ENCODE assay signal across 9 mouse cellular contexts in the genomic region with DNA sequence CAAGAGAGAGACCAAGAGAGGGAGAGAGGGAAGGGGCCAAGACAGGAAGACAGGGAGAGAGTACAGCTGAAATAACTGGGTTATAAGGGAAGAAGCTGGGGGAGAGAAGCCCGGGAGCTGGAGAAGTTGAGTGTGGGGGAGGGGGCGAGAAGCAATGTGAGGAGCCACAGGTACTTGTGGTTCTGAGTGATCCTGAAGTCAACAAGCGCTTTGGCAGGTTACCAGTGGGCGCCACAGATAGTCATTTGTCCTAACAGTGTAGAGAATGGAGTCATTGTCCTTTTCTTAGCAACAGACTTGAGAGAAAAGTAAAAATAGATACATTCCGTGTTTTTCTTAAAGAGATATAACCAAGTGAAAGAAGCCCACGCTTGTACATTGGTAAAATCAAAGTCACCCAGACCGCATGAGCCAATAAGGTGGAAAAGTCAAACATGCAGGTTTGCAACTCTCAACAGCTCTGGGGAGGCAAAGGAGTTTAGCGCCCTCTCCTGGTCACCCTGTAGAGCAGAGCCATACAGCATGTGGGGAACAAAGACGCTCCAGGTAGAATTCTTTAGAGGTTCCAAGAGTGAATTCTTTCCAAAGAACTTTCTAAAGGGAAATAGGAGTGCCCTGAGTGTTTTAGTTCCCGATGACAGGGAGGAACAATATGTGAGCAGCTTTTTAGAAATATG. TPM values are rescaled to one million over a fixed set of nuclear protein-coding genes. Genes with fewer than 3 reads are reported as not detected.
DNase-seq lines count a peak whose midpoint lies in the region; ATAC-seq and TF ChIP-seq lines count a peak whose summit lies in the region.
"Had no signal": no experiment of that assay in that cellular context is flagged by ENCODE, and none has a peak within 500 bp of the region (broad histone marks: within the 10 kb centered on the region; RNA-seq: fewer than 3 reads in every experiment).

No protein-coding gene starts in this region.

- DNase-seq in kidney, adult 18-20 months = peak; percentile 38
- peak; percentile 76 for DNase-seq in ZHBTc4 (ENCODE audit: low read depth, low spot score)
- DNase-seq in embryo, embryonic 11 days = peak; percentile 74
- DNase-seq in heart, postnatal 4 days = peak; percentile 69
- peak; percentile 40 to 57 for DNase-seq in left cerebral cortex, postnatal 25 days (ENCODE audit: low spot score in 2 of 2)
- peak; percentile 72 for DNase-seq in thymus, postnatal 14 days

- no peak for ATAC-seq in kidney, embryonic 15.5 days (replicated peaks; ENCODE audit: low FRiP score)

- intact Hi-C loops in left cerebral cortex, postnatal 25 days (cut with DNase I) = loop anchor here (5.0 kb wide), 2 partner anchors 59 to 74 kb away; a partner anchor contains a TSS

- no peaks in the 10 kb centered on the region for H3K27me3 ChIP-seq in kidney, embryonic 15.5 days
- H3K27me3 ChIP-seq: hindbrain, embryonic 15.5 days had no signal

- 62% methylated on average over 10 of the region's 10 CpGs for WGBS in kidney, embryonic 15.5 days
- 24% methylated on average over 10 of the region's 10 CpGs for WGBS in olfactory bulb, adult 2 months

- no peak overlapping the region for H3K9ac ChIP-seq in kidney, embryonic 15.5 days
- H3K9ac ChIP-seq: hindbrain, embryonic 15.5 days had no signal

- no peaks in the 10 kb centered on the region for H3K36me3 ChIP-seq in kidney, embryonic 15.5 days
- H3K36me3 ChIP-seq: hindbrain, embryonic 15.5 days had no signal

- TF ChIP-seq CTCF in olfactory bulb, adult 2 months (IDR thresholded peaks at IDR 0.05; ENCODE audit: insufficient read depth, low read depth, low read length) = 0 out of 2 replicates have a peak, but pooled peaks have one; percentile 49

- H3K4me1 ChIP-seq in kidney, embryonic 15.5 days = no peaks in the 10 kb centered on the region
- H3K4me1 ChIP-seq in olfactory bulb, adult 2 months (ENCODE audit: control insufficient read depth, insufficient read depth, low read length) = peaks cover 6% of the 10 kb centered on the region
- H3K4me1 ChIP-seq: hindbrain, embryonic 15.5 days had no signal

- H3K4me3 ChIP-seq in kidney, embryonic 15.5 days (replicated peaks) = no peak overlapping the region
- H3K4me3 ChIP-seq in olfactory bulb, adult 2 months (ENCODE audit: insufficient read depth, low read depth, low read length) = no peak overlapping the region
- H3K4me3 ChIP-seq: hindbrain, embryonic 15.5 days had no signal

- no peak overlapping the region for H3K27ac ChIP-seq in kidney, embryonic 15.5 days
- no peak overlapping the region; the same call in 1 of the 2 replicates for H3K27ac ChIP-seq in olfactory bulb, adult 2 months (ENCODE audit: insufficient read depth, low read depth, low read length)
- H3K27ac ChIP-seq: hindbrain, embryonic 15.5 days had no signal

- H3K9me3 ChIP-seq in kidney, embryonic 15.5 days (replicated peaks) = no peaks in the 10 kb centered on the region
- H3K9me3 ChIP-seq: hindbrain, embryonic 15.5 days had no signal

- H3K4me2 ChIP-seq in kidney, embryonic 15.5 days = no peak overlapping the region
- H3K4me2 ChIP-seq: hindbrain, embryonic 15.5 days had no signal

- no peak for TF ChIP-seq POLR2A in olfactory bulb, adult 2 months (IDR thresholded peaks at IDR 0.05; ENCODE audit: insufficient read depth, low read depth, low read length)

RNA-seq across cellular contexts. Expression of a gene that starts 6.4 kb away (rescaled TPM):
- polyA plus RNA-seq in kidney, embryonic 15.5 days (2015; fragmentation: Nextera tagmentation; extraction: Ambion mirVana) = not detected in 2 replicates
- not detected for total RNA-seq in heart, postnatal 4 days (2021)
- total RNA-seq in left cerebral cortex, postnatal 25 days (2021) = not detected
- not detected in 2 replicates for polyA plus RNA-seq in olfactory bulb, adult 2 months (2012; ENCODE audit: insufficient read depth, insufficient read length, low replicate concordance, missing spikeins)
- polyA plus RNA-seq: hindbrain, embryonic 15.5 days had no signal

RNA-seq across cellular contexts. Expression of a gene that starts 58.6 kb away (rescaled TPM):
- polyA plus RNA-seq in kidney, embryonic 15.5 days (2015; fragmentation: Nextera tagmentation; extraction: Ambion mirVana) = 93.1 and 94.5 TPM in 2 replicates
- total RNA-seq in heart, postnatal 4 days (2021) = 10 to 100 TPM; 14.3 to 16.3 TPM
- 10 to 100 TPM; 39.5 to 46.0 TPM for total RNA-seq in left cerebral cortex, postnatal 25 days (2021)
- polyA plus RNA-seq in olfactory bulb, adult 2 months (2012; ENCODE audit: insufficient read depth, insufficient read length, low replicate concordance, missing spikeins) = not detected in 2 replicates
